Mouse (Mus musculus) hindbrain, embryonic 15.5 days (tissue): ENCODE results near the gene Alg1. TPM values are rescaled to one million over a fixed set of nuclear protein-coding genes. Genes with fewer than 3 reads are reported as not detected.
"Not testable (repeated sequence)": the region's sequence is repeated elsewhere in the genome, so short reads cannot be mapped to it uniquely, and the experiment has no call there.

Experiments used
- ATAC-seq: fragments of 200-750 bp; cut with Nextera tagmentation; 2 replicates; pipeline ENCODE4 v1.8.0; 2017; ENCODE audit warnings: low read depth, moderate number of reproducible peaks, moderate TSS enrichment; ENCODE audit not compliant: low FRiP score
- H3K27ac ChIP-seq: fragments of 300-500 bp; sonication (generic); replicated peaks from 2 replicates; pipeline ENCODE4 v1.5.1; 2015; ENCODE audit warnings: mild to moderate bottlenecking, inconsistent platforms
- H3K27me3 ChIP-seq: fragments of 300-500 bp; sonication (generic); 2 replicates; pipeline ENCODE4 v1.6.1; 2015; ENCODE audit warnings: control low read depth, inconsistent platforms
- H3K36me3 ChIP-seq: fragments of 300-500 bp; sonication (generic); 2 replicates; pipeline ENCODE4 v1.6.1; 2015; ENCODE audit warnings: control low read depth, inconsistent platforms
- H3K4me1 ChIP-seq: fragments of 300-500 bp; sonication (generic); replicated peaks from 2 replicates; pipeline ENCODE4 v1.6.1; 2015; ENCODE audit warnings: control low read depth, inconsistent platforms
- H3K4me2 ChIP-seq: fragments of 300-500 bp; sonication (generic); 2 replicates; pipeline ENCODE4 v1.6.1; 2015; ENCODE audit warnings: moderate library complexity, mild to moderate bottlenecking, inconsistent platforms
- H3K4me3 ChIP-seq: fragments of 300-500 bp; sonication (generic); 2 replicates; pipeline ENCODE4 v1.5.1; 2015; ENCODE audit warnings: mild to moderate bottlenecking, inconsistent platforms
- H3K9ac ChIP-seq: fragments of 300-500 bp; sonication (generic); 2 replicates; pipeline ENCODE4 v1.6.1; 2015; ENCODE audit warnings: inconsistent platforms
- H3K9me3 ChIP-seq: fragments of 300-500 bp; sonication (generic); 2 replicates; pipeline ENCODE4 v1.6.1; 2016; ENCODE audit warnings: control low read depth, inconsistent platforms
- WGBS: fragments of 180-500 bp; shearing (Covaris S2); methylation state at CpG from one replicate; pipeline ENCODE4 v1.1.7; 2015; 5-methylcytosine and 5-hydroxymethylcytosine counted together
- polyA plus RNA-seq: library from polyadenylated mRNA; unstranded; fragments of >200 nt; fragmentation: Nextera tagmentation; extraction: Ambion mirVana; gene quantifications from 2 replicates; pipeline ENCODE4 v1.2.1, GENCODE M21; 2015

The Alg1 gene
- polyA plus RNA-seq, 1 experiment from 2014 or later = 43.6 TPM

- H3K36me3 ChIP-seq = no peaks in the 10 kb centered on the region
- no peak overlapping the region for H3K9ac ChIP-seq
- no peaks in the 10 kb centered on the region for H3K9me3 ChIP-seq
- no peak overlapping the region for H3K4me2 ChIP-seq
- WGBS = 88% methylated on average over 2 of the region's 2 CpGs
- no peaks in the 10 kb centered on the region for H3K27me3 ChIP-seq
- no peaks in the 10 kb centered on the region for H3K4me1 ChIP-seq
- H3K4me3 ChIP-seq = no peak overlapping the region
- ATAC-seq = no peak
- no peak overlapping the region for H3K27ac ChIP-seq
Observed at GRCm38 (mm10) chr16:5210365-5210764, 23.1 kb upstream of the Alg1 start.

- Histone ChIP-seq H3K4me3 (no peak overlapping the region), H3K4me2 (no peak overlapping the region), H3K9ac (no peak overlapping the region), H3K4me1 (no peaks in the 10 kb centered on the region), H3K27me3 (no peaks in the 10 kb centered on the region), H3K36me3 (no peaks in the 10 kb centered on the region), H3K27ac (no peak overlapping the region), H3K9me3 (no peaks in the 10 kb centered on the region)
- no peak for ATAC-seq
- 87% methylated on average over 3 of the region's 3 CpGs for WGBS
Observed at GRCm38 (mm10) chr16:5212150-5212549, 21.3 kb upstream of the Alg1 start.

GRCm38 (mm10) chr16:5214126-5214525, 19.3 kb upstream of the Alg1 start:
- Histone ChIP-seq H3K4me1 (no peaks in the 10 kb centered on the region), H3K4me2 (no peak overlapping the region), H3K27ac (no peak overlapping the region), H3K9ac (no peak overlapping the region), H3K36me3 (no peaks in the 10 kb centered on the region), H3K9me3 (no peaks in the 10 kb centered on the region), H3K27me3 (no peaks in the 10 kb centered on the region), H3K4me3 (no peak overlapping the region)
- 93% methylated on average over 2 of the region's 2 CpGs for WGBS
- ATAC-seq = no peak

- no peak overlapping the region for H3K27ac ChIP-seq
- no peak overlapping the region for H3K4me2 ChIP-seq
- H3K9ac ChIP-seq = no peak overlapping the region
- no peak overlapping the region for H3K4me3 ChIP-seq
- no peaks in the 10 kb centered on the region for H3K4me1 ChIP-seq
- no peak for ATAC-seq
- 73% methylated on average over 6 of the region's 6 CpGs for WGBS
- H3K36me3 ChIP-seq = no peaks in the 10 kb centered on the region
- H3K9me3 ChIP-seq = no peaks in the 10 kb centered on the region
- H3K27me3 ChIP-seq = no peaks in the 10 kb centered on the region
Observed at GRCm38 (mm10) chr16:5216686-5217085, 16.7 kb upstream of the Alg1 start.

GRCm38 (mm10) chr16:5217341-5218133, 15.9 kb upstream of the Alg1 start:
- H3K9ac ChIP-seq = no peak overlapping the region
- WGBS = 74% methylated on average over 5 of the region's 5 CpGs

GRCm38 (mm10) chr16:5221403-5221802, 12.0 kb upstream of the Alg1 start:
- Histone ChIP-seq H3K9me3 (no peaks in the 10 kb centered on the region), H3K4me2 (no peak overlapping the region), H3K4me3 (no peak overlapping the region), H3K27ac (no peak overlapping the region), H3K36me3 (no peaks in the 10 kb centered on the region), H3K27me3 (0 out of 2 replicates have a peak, but pooled peaks cover 4% of the 10 kb centered on the region), H3K4me1 (no peaks in the 10 kb centered on the region), H3K9ac (no peak overlapping the region)
- WGBS = 51% methylated on average over 4 of the region's 4 CpGs
- ATAC-seq = no peak

More at GRCm38 (mm10) chr16:5217341-5218133, 15.9 kb upstream of the Alg1 start:
- no peak overlapping the region for H3K4me3 ChIP-seq
- no peak overlapping the region for H3K4me2 ChIP-seq
- H3K27me3 ChIP-seq = 0 out of 2 replicates have a peak, but pooled peaks cover 4% of the 10 kb centered on the region
- no peaks in the 10 kb centered on the region for H3K4me1 ChIP-seq
- no peak overlapping the region for H3K27ac ChIP-seq
- ATAC-seq = no peak
- H3K36me3 ChIP-seq = no peaks in the 10 kb centered on the region
- H3K9me3 ChIP-seq = no peaks in the 10 kb centered on the region

GRCm38 (mm10) chr16:5222140-5222539, 11.3 kb upstream of the Alg1 start, which contains the start of gene AU021092:
TSS of gene AU021092 (minus strand) at chr16:5222299.
- Histone ChIP-seq H3K9me3 (no peaks in the 10 kb centered on the region), H3K4me1 (no peaks in the 10 kb centered on the region), H3K9ac (no peak within 1 kb of the TSS), H3K36me3 (no peaks in the 10 kb centered on the region), H3K27ac (no peak within 1 kb of the TSS), H3K4me2 (no peak within 1 kb of the TSS), H3K27me3 (0 out of 2 replicates have a peak, but pooled peaks cover 4% of the 10 kb centered on the region), H3K4me3 (no peak within 1 kb of the TSS)
- no peak for ATAC-seq
- WGBS = 74% methylated on average over 6 of the region's 6 CpGs

GRCm38 (mm10) chr16:5226534-5226933, 6.9 kb upstream of the Alg1 start:
- not testable (repeated sequence) for H3K4me1 ChIP-seq, H3K4me3 ChIP-seq, H3K9me3 ChIP-seq, H3K9ac ChIP-seq, H3K4me2 ChIP-seq, H3K36me3 ChIP-seq, ATAC-seq, H3K27me3 ChIP-seq, H3K27ac ChIP-seq
- 13% methylated on average over 1 of the region's 1 CpGs for WGBS

GRCm38 (mm10) chr16:5227501-5227900, 5.9 kb upstream of the Alg1 start:
- H3K4me2 ChIP-seq, H3K4me1 ChIP-seq, H3K36me3 ChIP-seq, H3K4me3 ChIP-seq, H3K9ac ChIP-seq, H3K9me3 ChIP-seq, H3K27me3 ChIP-seq, ATAC-seq, H3K27ac ChIP-seq: not testable (repeated sequence)
- 86% methylated on average over 19 of the region's 19 CpGs for WGBS

GRCm38 (mm10) chr16:5228103-5228502, 5.3 kb upstream of the Alg1 start:
- H3K36me3 ChIP-seq, H3K9ac ChIP-seq, ATAC-seq, H3K9me3 ChIP-seq, H3K4me2 ChIP-seq, H3K27me3 ChIP-seq, H3K4me3 ChIP-seq, H3K27ac ChIP-seq, H3K4me1 ChIP-seq: not testable (repeated sequence)
- 82% methylated on average over 3 of the region's 3 CpGs for WGBS

- 68% methylated on average over 4 of the region's 4 CpGs for WGBS
- no peaks in the 10 kb centered on the region for H3K9me3 ChIP-seq
- ATAC-seq = no peak
- peak overlapping the region; percentile 66 for H3K4me2 ChIP-seq
- H3K27ac ChIP-seq = no peak overlapping the region
- no peak overlapping the region for H3K9ac ChIP-seq
- no peaks in the 10 kb centered on the region for H3K36me3 ChIP-seq
- H3K27me3 ChIP-seq = peaks cover 3% of the 10 kb centered on the region; the same call in 1 of the 2 replicates
- H3K4me3 ChIP-seq = peak overlapping the region; percentile 70
- H3K4me1 ChIP-seq = peaks cover 19% of the 10 kb centered on the region
Observed at GRCm38 (mm10) chr16:5232982-5233381, 439 bp upstream of the Alg1 start.

- H3K9me3 ChIP-seq = no peaks in the 10 kb centered on the region
- 95% methylated on average over 4 of the region's 4 CpGs for WGBS
Observed at GRCm38 (mm10) chr16:5242355-5242754, 8.9 kb downstream of the Alg1 start.

More at GRCm38 (mm10) chr16:5242355-5242754, 8.9 kb downstream of the Alg1 start:
- H3K27ac ChIP-seq = no peak overlapping the region
- H3K4me1 ChIP-seq = no peaks in the 10 kb centered on the region
- ATAC-seq = no peak
- no peak overlapping the region for H3K4me2 ChIP-seq
- H3K36me3 ChIP-seq = peaks cover 34% of the 10 kb centered on the region
- H3K4me3 ChIP-seq = no peak overlapping the region
- no peaks in the 10 kb centered on the region for H3K27me3 ChIP-seq
- H3K9ac ChIP-seq = no peak overlapping the region
